Mouse (Mus musculus) forebrain, embryonic 16.5 days (tissue): Measurements from ENCODE around the gene Dcx. TPM values are rescaled to one million over a fixed set of nuclear protein-coding genes. Genes with fewer than 3 reads are reported as not detected.
A peak's percentile ranks its signal among the peaks of the same experiment; 100 is the strongest.

Experiments
- ATAC-seq: fragments of 200-750 bp; cut with Nextera tagmentation; 2 replicates; pipeline ENCODE4 v1.8.0; 2017; ENCODE audit warnings: mild to moderate bottlenecking, moderate library complexity
- H3K27ac ChIP-seq: fragments of 300-500 bp; sonication (generic); 2 replicates; pipeline ENCODE4 v1.5.1; 2014; ENCODE audit warnings: low read length, control low read depth
- H3K27me3 ChIP-seq: fragments of 300-500 bp; sonication (generic); replicated peaks from 2 replicates; pipeline ENCODE4 v1.6.1; 2014; ENCODE audit warnings: low read length; ENCODE audit not compliant: control insufficient read depth, insufficient read depth
- H3K36me3 ChIP-seq: fragments of 300-500 bp; sonication (generic); 2 replicates; pipeline ENCODE4 v1.6.1; 2014; ENCODE audit not compliant: control insufficient read depth, insufficient read depth
- H3K4me1 ChIP-seq: fragments of 300-500 bp; sonication (generic); replicated peaks from 2 replicates; pipeline ENCODE4 v1.6.1; 2014; ENCODE audit warnings: low read length; ENCODE audit not compliant: control insufficient read depth, insufficient read depth
- H3K4me2 ChIP-seq: fragments of 300-500 bp; sonication (generic); 2 replicates; pipeline ENCODE4 v1.6.1; 2014; ENCODE audit warnings: mild to moderate bottlenecking, low read length, control low read depth
- H3K4me3 ChIP-seq: fragments of 300-500 bp; sonication (generic); replicated peaks from 2 replicates; pipeline ENCODE4 v1.5.1; 2014; ENCODE audit warnings: mild to moderate bottlenecking, low read length, control low read depth
- H3K9ac ChIP-seq: fragments of 300-500 bp; sonication (generic); replicated peaks from 2 replicates; pipeline ENCODE4 v1.6.1; 2014; ENCODE audit warnings: low read depth, low read length, control low read depth
- H3K9me3 ChIP-seq: fragments of 300-500 bp; sonication (generic); 2 replicates; pipeline ENCODE4 v1.6.1; 2016; ENCODE audit warnings: low read length; ENCODE audit not compliant: control insufficient read depth
- WGBS: fragments of 180-500 bp; shearing (Covaris S2); extraction: QIAGEN DNeasy Blood & Tissue Kit; methylation state at CpG from one replicate; pipeline ENCODE4 v1.1.7; 2014; 5-methylcytosine and 5-hydroxymethylcytosine counted together
- polyA plus RNA-seq: library from polyadenylated mRNA; unstranded; fragments of >200 nt; fragmentation: Nextera tagmentation; extraction: Ambion mirVana; gene quantifications from 2 replicates; pipeline ENCODE4 v1.2.1, GENCODE M21; 2015

Dcx gene
- polyA plus RNA-seq, 1 experiment from 2014 or later: 389 TPM

- peak overlapping the region; percentile 53 for H3K27ac ChIP-seq
Measured at GRCm38 (mm10) chrX:143897363-143898285, 35.5 kb downstream of the Dcx start.

GRCm38 (mm10) chrX:143896936-143897335, 36.2 kb downstream of the Dcx start:
- Histone ChIP-seq H3K36me3 (no peaks in the 10 kb centered on the region), H3K4me1 (peaks cover 9% of the 10 kb centered on the region), H3K27me3 (no peaks in the 10 kb centered on the region), H3K9me3 (no peaks in the 10 kb centered on the region), H3K9ac (no peak overlapping the region), H3K4me3 (no peak overlapping the region), H3K27ac (no peak overlapping the region), H3K4me2 (no peak overlapping the region)
- ATAC-seq: no peak
- WGBS: 90% methylated on average over 5 of the region's 5 CpGs

More at GRCm38 (mm10) chrX:143897363-143898285, 35.5 kb downstream of the Dcx start:
- no peak for ATAC-seq
- H3K27me3 ChIP-seq: no peaks in the 10 kb centered on the region
- no peak overlapping the region for H3K4me2 ChIP-seq
- no peaks in the 10 kb centered on the region for H3K9me3 ChIP-seq
- no peak overlapping the region for H3K4me3 ChIP-seq
- peaks cover 11% of the 10 kb centered on the region for H3K4me1 ChIP-seq
- no peaks in the 10 kb centered on the region for H3K36me3 ChIP-seq
- H3K9ac ChIP-seq: no peak overlapping the region
- WGBS: 46% methylated on average over 7 of the region's 7 CpGs

DNA sequence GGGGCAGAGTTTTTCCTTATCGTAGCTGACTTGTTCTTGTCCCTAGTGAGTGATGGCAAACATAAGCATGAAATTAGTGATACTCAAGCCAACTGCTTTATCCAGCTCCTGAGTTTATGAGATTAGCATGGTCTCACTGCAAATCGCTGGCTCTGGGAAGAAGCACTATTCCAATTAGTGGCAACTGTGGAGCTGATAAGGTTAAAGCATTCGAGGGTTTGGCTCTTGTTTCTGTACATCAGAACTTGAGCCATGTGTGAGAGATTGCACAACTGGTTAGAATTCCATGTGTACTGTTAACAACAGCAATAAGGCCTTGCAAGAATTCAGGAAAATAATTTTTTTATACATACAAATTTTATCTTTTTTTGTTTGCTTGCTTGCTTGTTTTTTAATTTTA, 39.9 kb downstream of the Dcx start:
- no peaks in the 10 kb centered on the region for H3K27me3 ChIP-seq
- H3K9me3 ChIP-seq: no peaks in the 10 kb centered on the region
- H3K4me3 ChIP-seq: no peak overlapping the region
- ATAC-seq: no peak
- no peak overlapping the region for H3K27ac ChIP-seq
- no peak overlapping the region for H3K4me2 ChIP-seq
- WGBS: 54% methylated on average over 3 of the region's 3 CpGs
- H3K36me3 ChIP-seq: no peaks in the 10 kb centered on the region
- no peak overlapping the region for H3K9ac ChIP-seq
- H3K4me1 ChIP-seq: peaks cover 7% of the 10 kb centered on the region

- ATAC-seq: no peak
- peaks cover 34% of the 10 kb centered on the region for H3K4me1 ChIP-seq
- H3K27ac ChIP-seq: no peak overlapping the region
- H3K27me3 ChIP-seq: no peaks in the 10 kb centered on the region
- 69% methylated on average over 4 of the region's 4 CpGs for WGBS
- H3K4me2 ChIP-seq: no peak overlapping the region
- H3K9ac ChIP-seq: no peak overlapping the region
- H3K4me3 ChIP-seq: no peak overlapping the region
- no peaks in the 10 kb centered on the region for H3K36me3 ChIP-seq
- no peaks in the 10 kb centered on the region for H3K9me3 ChIP-seq
Measured at GRCm38 (mm10) chrX:143885765-143886164, 47.3 kb downstream of the Dcx start.

DNA sequence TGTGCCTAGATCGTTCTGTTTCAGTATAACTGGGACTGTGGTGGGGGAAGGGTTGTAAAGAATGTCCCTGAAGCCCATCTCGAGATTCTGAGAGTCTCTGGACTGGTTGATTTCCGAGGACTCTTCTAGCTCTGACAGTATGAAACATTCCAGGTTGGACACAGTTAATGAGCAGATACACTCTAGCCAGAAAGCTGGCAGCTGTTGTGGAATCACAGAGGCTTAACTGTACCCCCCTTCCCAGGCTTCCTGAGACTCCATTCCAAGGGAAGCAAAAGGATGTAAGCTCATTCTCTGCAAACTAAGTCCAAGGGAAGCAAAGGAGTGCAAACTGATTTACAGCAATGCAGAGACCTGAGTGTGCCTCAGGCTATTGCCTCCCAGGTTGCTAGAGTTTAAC, 48.2 kb downstream of the Dcx start:
- H3K9ac ChIP-seq: no peak overlapping the region
- no peaks in the 10 kb centered on the region for H3K36me3 ChIP-seq
- no peak overlapping the region for H3K4me3 ChIP-seq
- H3K27me3 ChIP-seq: no peaks in the 10 kb centered on the region
- no peaks in the 10 kb centered on the region for H3K9me3 ChIP-seq
- WGBS: 50% methylated on average over 3 of the region's 3 CpGs
- ATAC-seq: no peak
- peaks cover 34% of the 10 kb centered on the region for H3K4me1 ChIP-seq
- no peak overlapping the region for H3K4me2 ChIP-seq
- H3K27ac ChIP-seq: no peak overlapping the region

DNA sequence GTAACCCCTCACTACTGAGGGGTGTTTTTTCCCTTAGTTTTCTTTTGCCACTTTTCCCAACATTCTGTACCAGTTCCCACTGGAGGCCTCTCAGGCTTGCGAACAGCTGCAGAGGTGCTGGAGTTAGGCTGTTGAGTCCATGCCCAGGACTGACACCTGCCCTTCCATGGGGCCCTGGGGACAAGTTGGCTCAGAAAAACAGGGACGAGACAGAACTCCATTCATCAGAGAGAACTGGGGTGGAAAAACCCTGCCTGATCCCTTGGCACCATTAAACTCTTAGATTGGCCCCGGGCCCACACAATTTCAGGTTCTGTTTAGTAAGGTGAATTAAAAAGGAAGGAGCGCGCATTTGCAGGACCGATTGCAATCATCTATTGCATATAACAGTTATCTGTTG, 48.8 kb downstream of the Dcx start:
- 52% methylated on average over 6 of the region's 6 CpGs for WGBS
- Histone ChIP-seq H3K4me1 (peaks cover 34% of the 10 kb centered on the region), H3K27ac (no peak overlapping the region), H3K4me2 (no peak overlapping the region), H3K4me3 (no peak overlapping the region), H3K36me3 (no peaks in the 10 kb centered on the region), H3K9me3 (no peaks in the 10 kb centered on the region), H3K27me3 (no peaks in the 10 kb centered on the region), H3K9ac (no peak overlapping the region)
- ATAC-seq: no peak

DNA sequence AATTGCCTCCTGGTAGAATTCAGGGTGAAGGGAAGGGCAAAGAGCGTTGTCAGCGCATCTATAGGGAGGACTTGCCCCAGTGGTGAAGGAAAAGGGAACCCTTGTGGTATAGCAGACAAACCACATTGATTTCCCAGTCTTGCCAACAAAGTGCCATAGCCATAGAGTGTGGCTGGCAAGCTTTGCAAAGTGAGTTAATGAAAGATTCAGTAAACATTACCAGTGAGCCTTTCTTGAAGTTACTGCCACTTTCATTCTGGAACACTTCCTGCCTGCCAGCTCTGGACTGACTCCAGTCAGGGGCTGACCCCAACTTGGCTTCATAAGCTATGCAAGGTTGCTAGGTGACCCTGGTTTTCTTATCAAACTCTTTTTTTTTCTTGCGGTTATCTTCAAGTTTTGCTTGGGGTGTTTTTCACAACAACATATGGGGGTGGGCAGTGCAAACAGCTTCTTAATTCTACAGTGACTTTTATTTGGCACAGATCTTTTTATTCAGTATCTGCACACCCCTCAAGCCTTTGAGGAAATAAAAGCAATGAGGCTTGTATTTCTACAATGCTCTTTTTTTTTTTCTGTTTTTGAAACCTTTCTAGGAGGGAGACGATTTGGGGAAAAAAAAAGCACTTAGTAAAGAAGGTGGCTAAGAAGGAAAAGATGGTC, 51.2 kb downstream of the Dcx start:
- 30% methylated on average over 4 of the region's 4 CpGs for WGBS
- peak; percentile 82 for ATAC-seq
- H3K27me3 ChIP-seq: no peaks in the 10 kb centered on the region
- no peak overlapping the region for H3K4me3 ChIP-seq
- H3K9me3 ChIP-seq: no peaks in the 10 kb centered on the region
- no peaks in the 10 kb centered on the region for H3K36me3 ChIP-seq
- no peak overlapping the region for H3K9ac ChIP-seq
- no peak overlapping the region for H3K4me2 ChIP-seq
- H3K27ac ChIP-seq: peak overlapping the region; percentile 35; the same call in 1 of the 2 replicates
- peaks cover 32% of the 10 kb centered on the region for H3K4me1 ChIP-seq

DNA sequence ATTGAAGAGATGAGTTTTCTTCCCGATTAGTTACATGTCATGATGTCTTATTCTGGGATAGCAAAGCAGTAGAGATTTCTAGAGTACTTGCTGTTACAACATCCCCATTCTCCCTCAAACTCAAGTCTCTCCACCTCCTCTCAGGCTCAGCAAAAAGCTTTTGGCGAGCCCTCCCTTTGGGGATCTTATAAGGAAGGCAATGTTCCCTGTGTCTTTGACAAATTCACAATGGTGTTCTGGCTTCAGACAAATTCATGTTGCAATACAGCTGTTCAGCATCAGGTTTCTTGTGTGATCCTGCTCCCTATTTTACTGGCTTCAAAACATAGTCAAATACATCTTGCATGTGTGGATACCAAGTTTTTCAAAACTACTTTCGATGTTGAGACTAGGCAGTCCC, 53.5 kb downstream of the Dcx start:
- H3K4me1 ChIP-seq: peaks cover 15% of the 10 kb centered on the region
- no peak overlapping the region for H3K27ac ChIP-seq
- H3K27me3 ChIP-seq: no peaks in the 10 kb centered on the region
- 0 out of 2 replicates have a peak, but pooled peaks cover 2% of the 10 kb centered on the region for H3K36me3 ChIP-seq
- WGBS: 83% methylated on average over 3 of the region's 3 CpGs
- H3K9me3 ChIP-seq: no peaks in the 10 kb centered on the region
- H3K4me3 ChIP-seq: no peak overlapping the region
- no peak for ATAC-seq
- H3K9ac ChIP-seq: no peak overlapping the region
- no peak overlapping the region for H3K4me2 ChIP-seq

- no peak overlapping the region for H3K27ac ChIP-seq
- no peak for ATAC-seq
- no peaks in the 10 kb centered on the region for H3K9me3 ChIP-seq
- 87% methylated on average over 5 of the region's 5 CpGs for WGBS
- H3K4me3 ChIP-seq: no peak overlapping the region
- H3K9ac ChIP-seq: no peak overlapping the region
- H3K4me2 ChIP-seq: no peak overlapping the region
- H3K36me3 ChIP-seq: peaks cover 2% of the 10 kb centered on the region; the same call in 1 of the 2 replicates
- H3K4me1 ChIP-seq: no peaks in the 10 kb centered on the region
- H3K27me3 ChIP-seq: no peaks in the 10 kb centered on the region
Measured at GRCm38 (mm10) chrX:143867129-143867664, 65.9 kb downstream of the Dcx start.
